Mouse (Mus musculus): ENCODE measurements at regions not wholly inside any gene's neighbourhood (a gene's known extent, or its start where the extent isn't known, plus 50 kb on each side); places are given as distances from the start of the nearest gene placed in this dataset.

- no peak overlapping the region for H3K27ac ChIP-seq
Observed at GRCm38 (mm10) chr8:90762390-90762789, 54.8 kb downstream of the Gm19935 start.

GRCm38 (mm10) chr8:90761947-90762346, 55.2 kb downstream of the Gm19935 start:
- Histone ChIP-seq H3K27me3 (no peaks in the 10 kb centered on the region), H3K4me2 (replicated peaks) (no peak overlapping the region), H3K36me3 (no peaks in the 10 kb centered on the region), H3K4me3 (no peak overlapping the region), H3K4me1 (no peaks in the 10 kb centered on the region), H3K27ac (no peak overlapping the region), H3K9me3 (peaks cover 5% of the 10 kb centered on the region; the same call in 1 of the 2 replicates), H3K9ac (no peak overlapping the region)
- no peak for ATAC-seq (ENCODE audit: low FRiP score, low read depth)
- WGBS = 89% methylated on average over 5 of the region's 5 CpGs

More at GRCm38 (mm10) chr8:90762390-90762789, 54.8 kb downstream of the Gm19935 start:
- Histone ChIP-seq H3K9me3 (peaks cover 5% of the 10 kb centered on the region; the same call in 1 of the 2 replicates), H3K4me2 (replicated peaks) (no peak overlapping the region), H3K4me1 (no peaks in the 10 kb centered on the region), H3K36me3 (no peaks in the 10 kb centered on the region), H3K4me3 (no peak overlapping the region), H3K9ac (no peak overlapping the region), H3K27me3 (no peaks in the 10 kb centered on the region)
- ATAC-seq (ENCODE audit: low FRiP score, low read depth) = no peak
- 76% methylated on average over 7 of the region's 7 CpGs for WGBS

GRCm38 (mm10) chr8:90761446-90761845, 55.7 kb downstream of the Gm19935 start:
- peaks cover 5% of the 10 kb centered on the region; the same call in 1 of the 2 replicates for H3K9me3 ChIP-seq
- H3K27me3 ChIP-seq = no peaks in the 10 kb centered on the region
- H3K4me1 ChIP-seq = no peaks in the 10 kb centered on the region
- H3K9ac ChIP-seq = no peak overlapping the region
- no peak for ATAC-seq (ENCODE audit: low FRiP score, low read depth)
- H3K36me3 ChIP-seq = no peaks in the 10 kb centered on the region
- H3K27ac ChIP-seq = no peak overlapping the region
- H3K4me2 ChIP-seq (replicated peaks) = no peak overlapping the region
- WGBS = 82% methylated on average over 4 of the region's 4 CpGs
- H3K4me3 ChIP-seq = no peak overlapping the region

- WGBS = 84% methylated on average over 9 of the region's 9 CpGs
- H3K4me2 ChIP-seq (replicated peaks) = no peak overlapping the region
- no peak overlapping the region for H3K4me3 ChIP-seq
- no peaks in the 10 kb centered on the region for H3K27me3 ChIP-seq
- no peaks in the 10 kb centered on the region for H3K4me1 ChIP-seq
- H3K36me3 ChIP-seq = no peaks in the 10 kb centered on the region
- H3K9me3 ChIP-seq = peaks cover 5% of the 10 kb centered on the region; the same call in 1 of the 2 replicates
- ATAC-seq (ENCODE audit: low FRiP score, low read depth) = no peak
- H3K27ac ChIP-seq = no peak overlapping the region
- no peak overlapping the region for H3K9ac ChIP-seq
Observed at GRCm38 (mm10) chr8:90759531-90759930, 57.7 kb downstream of the Gm19935 start.

- H3K9ac ChIP-seq = no peak overlapping the region
Observed at GRCm38 (mm10) chr8:90755020-90755419, 62.2 kb downstream of the Gm19935 start.

DNA sequence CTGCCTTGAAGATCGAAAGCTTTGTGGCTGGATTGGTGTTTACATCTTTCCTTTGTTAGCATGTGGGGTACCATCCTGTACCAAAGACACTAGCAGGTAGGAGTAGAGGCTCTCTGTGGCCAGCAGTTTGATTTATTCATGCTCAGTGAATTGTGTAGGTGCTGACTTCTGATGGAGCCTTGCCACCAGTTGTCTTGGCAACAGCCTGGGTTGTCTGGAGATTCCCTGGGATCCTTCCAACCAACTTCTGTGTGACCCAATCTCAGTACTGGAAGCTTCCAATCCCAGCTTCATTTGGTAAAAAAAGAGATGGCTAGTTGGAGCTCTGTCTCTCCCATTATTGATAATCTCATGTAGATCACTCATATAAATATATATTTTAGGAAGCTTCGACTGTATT, 73.6 kb downstream of the Gm19935 start:
- H3K9me3 ChIP-seq = no peaks in the 10 kb centered on the region
- H3K27ac ChIP-seq = no peak overlapping the region
- no peak for ATAC-seq (ENCODE audit: low FRiP score, low read depth)
- no peak overlapping the region for H3K9ac ChIP-seq
- H3K27me3 ChIP-seq = no peaks in the 10 kb centered on the region
- no peak overlapping the region for H3K4me2 ChIP-seq (replicated peaks)
- WGBS = 95% methylated on average over 2 of the region's 2 CpGs
- no peak overlapping the region for H3K4me3 ChIP-seq
- no peaks in the 10 kb centered on the region for H3K36me3 ChIP-seq
- H3K4me1 ChIP-seq = no peaks in the 10 kb centered on the region

More at GRCm38 (mm10) chr8:90755020-90755419, 62.2 kb downstream of the Gm19935 start:
- 71% methylated on average over 4 of the region's 4 CpGs for WGBS
- H3K4me1 ChIP-seq = no peaks in the 10 kb centered on the region
- H3K4me2 ChIP-seq (replicated peaks) = no peak overlapping the region
- no peaks in the 10 kb centered on the region; the same call in 1 of the 2 replicates for H3K9me3 ChIP-seq
- no peak for ATAC-seq (ENCODE audit: low FRiP score, low read depth)
- no peaks in the 10 kb centered on the region for H3K36me3 ChIP-seq
- H3K4me3 ChIP-seq = no peak overlapping the region
- no peak overlapping the region for H3K27ac ChIP-seq
- no peaks in the 10 kb centered on the region for H3K27me3 ChIP-seq

- Histone ChIP-seq H3K4me2 (replicated peaks) (no peak overlapping the region), H3K27ac (no peak overlapping the region), H3K27me3 (no peaks in the 10 kb centered on the region), H3K4me1 (no peaks in the 10 kb centered on the region), H3K4me3 (no peak overlapping the region), H3K36me3 (no peaks in the 10 kb centered on the region), H3K9ac (no peak overlapping the region), H3K9me3 (no peaks in the 10 kb centered on the region)
- no peak for ATAC-seq (ENCODE audit: low FRiP score, low read depth)
- 58% methylated on average over 9 of the region's 9 CpGs for WGBS
Observed at GRCm38 (mm10) chr8:90740963-90741733, 76.0 kb downstream of the Gm19935 start.

- 76% methylated on average over 2 of the region's 2 CpGs for WGBS
- Histone ChIP-seq H3K27ac (no peak overlapping the region), H3K27me3 (no peaks in the 10 kb centered on the region), H3K36me3 (no peaks in the 10 kb centered on the region), H3K4me3 (no peak overlapping the region), H3K4me2 (replicated peaks) (no peak overlapping the region), H3K9ac (no peak overlapping the region), H3K4me1 (no peaks in the 10 kb centered on the region), H3K9me3 (no peaks in the 10 kb centered on the region)
- no peak for ATAC-seq (ENCODE audit: low FRiP score, low read depth)
Observed at GRCm38 (mm10) chr8:90740302-90740962, 76.8 kb downstream of the Gm19935 start.

DNA sequence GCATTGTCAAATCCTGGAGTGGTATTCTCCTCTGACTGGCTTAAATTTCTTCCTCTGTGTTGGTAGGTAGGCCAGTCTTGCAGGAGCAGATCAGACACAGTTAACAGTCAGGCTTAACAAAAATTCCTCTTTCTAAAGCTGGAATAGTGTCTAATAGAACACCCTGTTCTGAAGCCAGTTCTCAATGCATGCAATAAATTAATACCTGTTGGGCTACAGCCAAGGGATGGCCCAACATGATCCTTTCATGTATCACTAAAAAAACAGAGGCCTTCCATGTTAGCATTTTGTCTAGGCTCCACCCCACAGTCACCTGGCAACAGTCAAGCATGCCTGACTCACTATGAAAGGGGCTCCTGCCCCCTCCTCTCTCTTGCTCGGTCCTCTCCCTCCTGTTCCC, 89.2 kb downstream of the Gm19935 start:
- no peak for ATAC-seq (ENCODE audit: low FRiP score, low read depth)
- Histone ChIP-seq H3K4me1 (no peaks in the 10 kb centered on the region), H3K4me2 (replicated peaks) (no peak overlapping the region), H3K4me3 (no peak overlapping the region), H3K9ac (no peak overlapping the region), H3K27me3 (no peaks in the 10 kb centered on the region), H3K9me3 (no peaks in the 10 kb centered on the region), H3K36me3 (no peaks in the 10 kb centered on the region), H3K27ac (no peak overlapping the region)
- 42% methylated on average over 1 of the region's 1 CpGs for WGBS

GRCm38 (mm10) chr8:90725188-90725587, 92.0 kb downstream of the Gm19935 start:
- WGBS = 87% methylated on average over 5 of the region's 5 CpGs
- H3K9me3 ChIP-seq = no peaks in the 10 kb centered on the region
- no peak overlapping the region for H3K4me2 ChIP-seq (replicated peaks)
- no peaks in the 10 kb centered on the region for H3K4me1 ChIP-seq
- H3K36me3 ChIP-seq = no peaks in the 10 kb centered on the region
- H3K9ac ChIP-seq = no peak overlapping the region
- no peak overlapping the region for H3K27ac ChIP-seq
- H3K4me3 ChIP-seq = no peak overlapping the region
- no peaks in the 10 kb centered on the region for H3K27me3 ChIP-seq
- no peak for ATAC-seq (ENCODE audit: low FRiP score, low read depth)

DNA sequence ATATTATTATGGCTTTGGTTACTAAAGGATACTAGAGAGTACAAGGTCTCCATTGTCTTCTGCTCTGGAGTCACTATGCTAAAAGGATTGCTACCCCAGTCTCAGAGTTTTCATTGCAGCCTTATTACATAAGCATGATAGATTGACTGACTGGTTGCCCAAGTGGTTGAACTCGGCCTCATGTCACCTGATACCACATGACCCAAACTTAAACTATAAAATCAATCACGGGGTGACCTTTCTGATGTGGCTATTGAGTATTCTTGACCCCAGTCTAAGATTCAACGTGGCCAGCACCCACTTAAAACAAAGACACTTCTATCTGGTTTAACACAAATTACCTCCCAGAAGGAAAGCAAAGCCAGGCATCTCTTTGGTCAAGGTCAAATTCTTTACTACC, 100.8 kb downstream of the Gm19935 start:
- no peak overlapping the region for H3K27ac ChIP-seq
- no peak for ATAC-seq (ENCODE audit: low FRiP score, low read depth)
- H3K27me3 ChIP-seq = no peaks in the 10 kb centered on the region
- no peaks in the 10 kb centered on the region for H3K4me1 ChIP-seq
- H3K9me3 ChIP-seq = no peaks in the 10 kb centered on the region
- H3K4me2 ChIP-seq (replicated peaks) = no peak overlapping the region
- WGBS = 46% methylated on average over 3 of the region's 3 CpGs
- H3K9ac ChIP-seq = no peak overlapping the region
- H3K36me3 ChIP-seq = no peaks in the 10 kb centered on the region
- H3K4me3 ChIP-seq = no peak overlapping the region

- WGBS = 21% methylated on average over 5 of the region's 5 CpGs
- Histone ChIP-seq H3K27ac (no peak overlapping the region), H3K9ac (no peak overlapping the region), H3K36me3 (no peaks in the 10 kb centered on the region), H3K4me3 (no peak overlapping the region), H3K4me1 (no peaks in the 10 kb centered on the region), H3K4me2 (replicated peaks) (no peak overlapping the region), H3K27me3 (peaks cover 9% of the 10 kb centered on the region; the same call in 1 of the 2 replicates), H3K9me3 (no peaks in the 10 kb centered on the region)
- ATAC-seq (ENCODE audit: low FRiP score, low read depth) = no peak
Observed at GRCm38 (mm10) chr8:90708524-90708923, 108.7 kb downstream of the Gm19935 start.
